Mouse (Mus musculus): ENCODE data around the gene Ctnna2.

- no peak for TF ChIP-seq MAFK (IDR thresholded peaks at IDR 0.05; ENCODE audit: insufficient read depth, low read depth, low read length)
- no peak for TF ChIP-seq HCFC1 (IDR thresholded peaks at IDR 0.05; ENCODE audit: borderline replicate concordance, insufficient read depth, low read length)
- TF ChIP-seq ZC3H11A (IDR thresholded peaks at IDR 0.05; ENCODE audit: borderline replicate concordance, low read depth, low read length), result no peak
- TF ChIP-seq ZNF384 (IDR thresholded peaks at IDR 0.05; ENCODE audit: low read depth, low read length), result no peak
These were observed 457.7 kb downstream of the Ctnna2 start for GRCm38 (mm10) chr6:77521836-77522235.

Measured in ES-E14 (cell line).